Mouse (Mus musculus): ENCODE data around the gene Dnase1l3. TPM values are rescaled to one million over a fixed set of nuclear protein-coding genes. Genes with fewer than 3 reads are reported as not detected.

Gene Dnase1l3
- 2.0 TPM for polyA plus RNA-seq (2017; shearing (Covaris generic))

GRCm38 (mm10) chr14:7994271-7994767 is at the start of gene Dnase1l3:
Dnase1l3 (minus strand) TSS chr14:7994573.

GRCm38 (mm10) chr14:8002432-8003092 is 8.2 kb upstream of the Dnase1l3 start, which contains the start of gene Abhd6:
Abhd6 (plus strand) TSS chr14:8002902.

GRCm38 (mm10) chr14:7957049-7957448 is 37.3 kb downstream of the Dnase1l3 start, which contains the start of gene Gm45521:
Gm45521 (plus strand) TSS chr14:7957288.

Other genes with a start within 250 kb of the Dnase1l3 start
- not detected for gene Gm26661, start 203.0 kb downstream of the Dnase1l3 start, polyA plus RNA-seq (2017; shearing (Covaris generic))
- 27.6 TPM for gene Flnb, start 176.6 kb downstream of the Dnase1l3 start, polyA plus RNA-seq (2017; shearing (Covaris generic))
- not detected for gene Gm45521, start 37.3 kb downstream of the Dnase1l3 start, polyA plus RNA-seq (2017; shearing (Covaris generic))
- gene Abhd6, start 8.3 kb upstream of the Dnase1l3 start, polyA plus RNA-seq (2017; shearing (Covaris generic)) = 39.0 TPM
- gene Rpp14, start 85.8 kb upstream of the Dnase1l3 start, polyA plus RNA-seq (2017; shearing (Covaris generic)) = 45.1 TPM
- gene Pxk, start 103.6 kb upstream of the Dnase1l3 start, polyA plus RNA-seq (2017; shearing (Covaris generic)) = 40.2 TPM
- 172 TPM for gene Pdhb, start 178.5 kb upstream of the Dnase1l3 start, polyA plus RNA-seq (2017; shearing (Covaris generic))
- 1.1 TPM for gene Kctd6, start 219.6 kb upstream of the Dnase1l3 start, polyA plus RNA-seq (2017; shearing (Covaris generic))